Mouse (Mus musculus) intestine, embryonic 16.5 days (tissue): ENCODE data around the gene Arf1. TPM values are rescaled to one million over a fixed set of nuclear protein-coding genes. Genes with fewer than 3 reads are reported as not detected.

ENCODE experiments used
- ATAC-seq: fragments of 200-750 bp; cut with Nextera tagmentation; 2 replicates; pipeline ENCODE4 v1.8.0; 2017; ENCODE audit warnings: moderate TSS enrichment, moderate library complexity
- H3K27ac ChIP-seq: fragments of 300-500 bp; sonication (generic); 2 replicates; pipeline ENCODE4 v1.5.1; 2014; ENCODE audit warnings: mild to moderate bottlenecking, low read length
- H3K27me3 ChIP-seq: fragments of 300-500 bp; sonication (generic); replicated peaks from 2 replicates; pipeline ENCODE4 v1.6.1; 2014; ENCODE audit warnings: low read length, control low read depth, mixed read lengths; ENCODE audit not compliant: control insufficient read depth, insufficient read depth
- H3K36me3 ChIP-seq: fragments of 300-500 bp; sonication (generic); 2 replicates; pipeline ENCODE4 v1.6.1; 2014; ENCODE audit warnings: low read length, control low read depth; ENCODE audit not compliant: control insufficient read depth, insufficient read depth
- H3K4me1 ChIP-seq: fragments of 300-500 bp; sonication (generic); 2 replicates; pipeline ENCODE4 v1.6.1; 2014; ENCODE audit warnings: low read length, control low read depth, mixed read lengths; ENCODE audit not compliant: control insufficient read depth, insufficient read depth
- H3K4me2 ChIP-seq: fragments of 300-500 bp; sonication (generic); 2 replicates; pipeline ENCODE4 v1.6.1; 2014; ENCODE audit warnings: low read depth, low read length, control low read depth
- H3K4me3 ChIP-seq: fragments of 300-500 bp; sonication (generic); 2 replicates; pipeline ENCODE4 v1.5.1; 2014; ENCODE audit warnings: mild to moderate bottlenecking, low read length
- H3K9ac ChIP-seq: fragments of 300-500 bp; sonication (generic); 2 replicates; pipeline ENCODE4 v1.6.1; 2014; ENCODE audit warnings: low read depth, low read length
- H3K9me3 ChIP-seq: fragments of 300-500 bp; sonication (generic); 2 replicates; pipeline ENCODE4 v1.6.1; 2016; ENCODE audit warnings: low read length, control low read depth; ENCODE audit not compliant: control insufficient read depth
- WGBS: fragments of 180-500 bp; shearing (Covaris S2); extraction: QIAGEN DNeasy Blood & Tissue Kit; methylation state at CpG from one replicate; pipeline ENCODE4 v1.1.7; 2014; 5-methylcytosine and 5-hydroxymethylcytosine counted together
- polyA plus RNA-seq: library from polyadenylated mRNA; unstranded; fragments of >200 nt; fragmentation: Nextera tagmentation; extraction: Ambion mirVana; gene quantifications from 2 replicates; pipeline ENCODE4 v1.2.1, GENCODE M21; 2015

The Arf1 gene
- polyA plus RNA-seq, 1 experiment from 2014 or later, result 751 TPM

GRCm38 (mm10) chr11:59163255-59164236 lies 64.5 kb downstream of the Arf1 start, which contains the start of gene Iba57:
Iba57 (minus strand) TSS chr11:59163739.
- Histone ChIP-seq H3K4me2 (peak within 1 kb of the TSS; percentile 81), H3K36me3 (no peaks in the 10 kb centered on the region), H3K4me3 (peak within 1 kb of the TSS; percentile 86), H3K9me3 (no peaks in the 10 kb centered on the region), H3K27ac (peak within 1 kb of the TSS; percentile 99), H3K27me3 (no peaks in the 10 kb centered on the region), H3K9ac (peak within 1 kb of the TSS; percentile 97), H3K4me1 (peaks cover 15% of the 10 kb centered on the region)
- WGBS, result 3% methylated on average over 63 of the region's 68 CpGs
- peak; percentile 99 for ATAC-seq

- Histone ChIP-seq H3K4me1 (peaks cover 15% of the 10 kb centered on the region), H3K27me3 (no peaks in the 10 kb centered on the region), H3K4me3 (peak overlapping the region; percentile 86), H3K36me3 (no peaks in the 10 kb centered on the region), H3K4me2 (peak overlapping the region; percentile 81), H3K27ac (peak overlapping the region; percentile 46), H3K9me3 (no peaks in the 10 kb centered on the region), H3K9ac (peak overlapping the region; percentile 97)
- WGBS, result 49% methylated on average over 9 of the region's 9 CpGs
- no peak for ATAC-seq
Measured at GRCm38 (mm10) chr11:59162443-59163254, 65.4 kb downstream of the Arf1 start.

Other genes starting within 250 kb of the Arf1 start
- gene Obscn, start 91.9 kb downstream of the Arf1 start, polyA plus RNA-seq, result 0.89 and 1.0 TPM in 2 replicates
- gene Iba57, start 64.5 kb downstream of the Arf1 start, polyA plus RNA-seq, result 7.4 and 7.7 TPM in 2 replicates
- gene Gjc2, start 45.1 kb downstream of the Arf1 start, polyA plus RNA-seq, result 0.81 and 1.4 TPM in 2 replicates
- gene Guk1, start 36.1 kb downstream of the Arf1 start, polyA plus RNA-seq, result 114 and 115 TPM in 2 replicates
- 101 and 104 TPM in 2 replicates for gene Mrpl55, start 25.8 kb downstream of the Arf1 start, polyA plus RNA-seq
- gene 2310033P09Rik, start 19.9 kb downstream of the Arf1 start, polyA plus RNA-seq, result 32.7 and 33.1 TPM in 2 replicates
- not detected in 2 replicates for gene Wnt3a, start 62.5 kb upstream of the Arf1 start, polyA plus RNA-seq
- 4.2 and 4.4 TPM in 2 replicates for gene Wnt9a, start 78.7 kb upstream of the Arf1 start, polyA plus RNA-seq
- not detected in 2 replicates for gene Prss38, start 147.4 kb upstream of the Arf1 start, polyA plus RNA-seq
- gene Jmjd4, start 221.8 kb upstream of the Arf1 start, polyA plus RNA-seq, result 7.4 and 8.1 TPM in 2 replicates
- 74.4 and 76.8 TPM in 2 replicates for gene Snap47, start 222.9 kb upstream of the Arf1 start, polyA plus RNA-seq
- gene Zfp867, start 244.2 kb upstream of the Arf1 start, polyA plus RNA-seq, result 4.3 and 4.6 TPM in 2 replicates